Mouse (Mus musculus) stomach, postnatal 0 days (tissue): ENCODE results near the gene Srd5a2. TPM values are rescaled to one million over a fixed set of nuclear protein-coding genes. Genes with fewer than 3 reads are reported as not detected.
A peak's percentile ranks its signal among the peaks of the same experiment; 100 is the strongest.
"Not testable (repeated sequence)": the region's sequence is repeated elsewhere in the genome, so short reads cannot be mapped to it uniquely, and the experiment has no call there.

Experiments used
- ATAC-seq: fragments of 200-750 bp; cut with Nextera tagmentation; 2 replicates; pipeline ENCODE4 v1.8.0; 2017; ENCODE audit not compliant: low FRiP score, low TSS enrichment
- DNase-seq: peaks from one replicate; pipeline ENCODE4 v3.0.0-alpha.2; 2016; ENCODE audit warnings: low spot score
- H3K27ac ChIP-seq: fragments of 300-500 bp; sonication (generic); replicated peaks from 2 replicates; pipeline ENCODE4 v1.5.1; 2014; ENCODE audit warnings: mild to moderate bottlenecking, control low read depth
- H3K27me3 ChIP-seq: fragments of 300-500 bp; sonication (generic); 2 replicates; pipeline ENCODE4 v1.6.1; 2014; ENCODE audit warnings: low read length; ENCODE audit not compliant: control insufficient read depth, insufficient read depth
- H3K36me3 ChIP-seq: fragments of 300-500 bp; sonication (generic); 2 replicates; pipeline ENCODE4 v1.6.1; 2014; ENCODE audit warnings: low read length, mixed read lengths; ENCODE audit not compliant: control insufficient read depth, insufficient read depth
- H3K4me1 ChIP-seq: fragments of 300-500 bp; sonication (generic); replicated peaks from 2 replicates; pipeline ENCODE4 v1.6.1; 2014; ENCODE audit warnings: antibody characterized with exemption; ENCODE audit not compliant: control insufficient read depth, insufficient read depth
- H3K4me2 ChIP-seq: fragments of 300-500 bp; sonication (generic); replicated peaks from 2 replicates; pipeline ENCODE4 v1.6.1; 2014; ENCODE audit warnings: low read depth, mild to moderate bottlenecking, control low read depth, moderate library complexity
- H3K4me3 ChIP-seq: fragments of 300-500 bp; sonication (generic); 2 replicates; pipeline ENCODE4 v1.5.1; 2014; ENCODE audit warnings: low read depth, low read length, control low read depth
- H3K9ac ChIP-seq: fragments of 300-500 bp; sonication (generic); 2 replicates; pipeline ENCODE4 v1.6.1; 2014; ENCODE audit warnings: mild to moderate bottlenecking, low read length, control low read depth, mixed read lengths
- H3K9me3 ChIP-seq: fragments of 300-500 bp; sonication (generic); 2 replicates; pipeline ENCODE4 v1.6.1; 2016; ENCODE audit warnings: low read length; ENCODE audit not compliant: control insufficient read depth
- CTCF ChIP-seq: IDR thresholded peaks from 2 replicates; pipeline ENCODE4 v1.5.1; 2016; ENCODE audit warnings: antibody characterized with exemption, low read depth, mild to moderate bottlenecking, moderate library complexity
- EP300 ChIP-seq: optimal IDR thresholded peaks from 2 replicates; pipeline ENCODE3; 2016; ENCODE audit warnings: antibody characterized with exemption
- WGBS: fragments of 180-500 bp; shearing (Covaris S2); extraction: QIAGEN DNeasy Blood & Tissue Kit; methylation state at CpG from one replicate; pipeline ENCODE4 v1.1.7; 2014; 5-methylcytosine and 5-hydroxymethylcytosine counted together
- polyA plus RNA-seq: library from polyadenylated mRNA; unstranded; fragments of >200 nt; fragmentation: Nextera tagmentation; extraction: Ambion mirVana; gene quantifications from 2 replicates; pipeline ENCODE4 v1.2.1, GENCODE M21; 2015

Srd5a2 gene
- polyA plus RNA-seq, 1 experiment from 2014 or later: not detected

DNA sequence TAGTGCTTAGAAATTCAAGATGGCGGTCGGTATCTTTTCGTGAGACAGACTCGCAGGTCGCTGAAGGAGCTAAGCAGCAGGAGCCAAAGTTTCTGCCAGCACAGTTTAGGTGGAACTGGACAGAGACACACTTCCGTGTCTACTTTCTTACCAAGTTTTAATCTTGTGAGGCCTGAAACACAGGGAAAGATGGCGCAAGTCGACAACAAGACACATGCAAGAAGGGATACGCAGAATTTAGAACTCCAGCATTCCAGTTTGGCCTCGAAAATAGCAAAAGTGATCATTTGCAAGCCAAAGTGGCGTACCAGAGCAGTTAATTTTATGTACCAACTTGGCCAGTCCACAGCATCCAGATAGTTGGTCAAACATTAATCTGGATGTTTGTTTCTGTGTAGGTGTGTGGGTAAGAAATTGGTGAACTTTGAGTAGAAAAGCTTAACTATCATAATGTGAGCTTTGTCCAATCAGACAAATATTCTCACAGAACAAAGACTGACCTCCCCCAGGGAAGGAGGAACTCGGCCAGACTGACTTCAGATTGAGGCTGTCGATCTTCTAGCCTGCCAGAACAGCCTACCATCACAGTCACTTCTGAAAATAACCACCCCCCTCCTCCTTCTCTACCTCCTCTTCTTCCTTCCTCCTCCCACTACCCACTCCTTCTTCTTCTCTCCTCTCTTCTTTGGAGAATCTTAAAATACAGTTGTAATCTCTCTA lies 31.2 kb upstream of the Srd5a2 start:
- Histone ChIP-seq H3K4me2 (no peak overlapping the region), H3K36me3 (no peaks in the 10 kb centered on the region), H3K27ac (no peak overlapping the region), H3K9ac (no peak overlapping the region), H3K4me3 (no peak overlapping the region), H3K27me3 (no peaks in the 10 kb centered on the region), H3K9me3 (no peaks in the 10 kb centered on the region), H3K4me1 (no peaks in the 10 kb centered on the region)
- WGBS: 82% methylated on average over 13 of the region's 13 CpGs
- ATAC-seq (no peak), DNase-seq (no peak)
- TF ChIP-seq EP300: no peak
- TF ChIP-seq CTCF: no peak

DNA sequence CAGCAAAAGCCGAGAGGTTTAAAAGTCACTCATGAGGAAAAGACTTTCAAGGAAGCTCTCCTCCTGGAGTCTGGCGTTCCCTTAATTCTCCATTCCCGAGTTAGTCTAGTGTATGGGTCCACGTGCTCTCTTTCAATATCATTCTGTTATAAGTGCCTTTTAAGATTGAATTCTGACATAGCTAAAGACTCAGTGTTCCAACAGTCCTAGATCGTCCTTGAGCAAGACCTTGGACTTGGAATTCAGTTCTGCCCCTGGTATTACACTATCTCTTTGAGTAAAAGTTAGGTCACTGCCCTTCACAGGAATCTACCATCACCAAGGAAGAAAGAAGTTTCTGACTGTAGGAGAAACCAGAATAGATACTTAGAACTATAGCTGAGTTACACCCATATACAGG lies 25.4 kb upstream of the Srd5a2 start:
- WGBS: 84% methylated on average over 5 of the region's 5 CpGs
- not testable (repeated sequence) for H3K27me3 ChIP-seq, H3K4me3 ChIP-seq, H3K4me2 ChIP-seq, H3K9me3 ChIP-seq, DNase-seq, ATAC-seq, H3K9ac ChIP-seq, H3K27ac ChIP-seq, H3K36me3 ChIP-seq, H3K4me1 ChIP-seq

DNA sequence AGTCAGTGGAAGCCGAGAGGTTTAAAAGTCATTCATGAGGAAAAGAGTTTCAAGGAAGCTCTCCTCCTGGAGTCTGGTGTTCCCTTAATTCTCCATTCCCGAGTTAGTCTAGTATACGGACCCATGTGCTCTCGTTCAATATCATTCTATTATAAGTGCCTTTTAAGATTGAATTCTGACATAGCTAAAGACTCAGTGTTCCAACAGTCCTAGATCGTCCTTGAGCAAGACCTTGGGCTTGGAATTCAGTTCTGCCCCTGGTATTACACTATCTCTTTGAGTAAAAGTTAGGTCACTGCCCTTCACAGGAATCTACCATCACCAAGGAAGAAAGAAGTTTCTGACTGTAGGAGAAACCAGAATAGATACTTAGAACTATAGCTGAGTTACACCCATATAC lies 15.0 kb upstream of the Srd5a2 start:
- not testable (repeated sequence) for H3K9me3 ChIP-seq, H3K9ac ChIP-seq, H3K27ac ChIP-seq, H3K4me2 ChIP-seq, ATAC-seq, H3K4me1 ChIP-seq, H3K4me3 ChIP-seq, H3K27me3 ChIP-seq, H3K36me3 ChIP-seq, DNase-seq
- WGBS: 88% methylated on average over 5 of the region's 5 CpGs

DNA sequence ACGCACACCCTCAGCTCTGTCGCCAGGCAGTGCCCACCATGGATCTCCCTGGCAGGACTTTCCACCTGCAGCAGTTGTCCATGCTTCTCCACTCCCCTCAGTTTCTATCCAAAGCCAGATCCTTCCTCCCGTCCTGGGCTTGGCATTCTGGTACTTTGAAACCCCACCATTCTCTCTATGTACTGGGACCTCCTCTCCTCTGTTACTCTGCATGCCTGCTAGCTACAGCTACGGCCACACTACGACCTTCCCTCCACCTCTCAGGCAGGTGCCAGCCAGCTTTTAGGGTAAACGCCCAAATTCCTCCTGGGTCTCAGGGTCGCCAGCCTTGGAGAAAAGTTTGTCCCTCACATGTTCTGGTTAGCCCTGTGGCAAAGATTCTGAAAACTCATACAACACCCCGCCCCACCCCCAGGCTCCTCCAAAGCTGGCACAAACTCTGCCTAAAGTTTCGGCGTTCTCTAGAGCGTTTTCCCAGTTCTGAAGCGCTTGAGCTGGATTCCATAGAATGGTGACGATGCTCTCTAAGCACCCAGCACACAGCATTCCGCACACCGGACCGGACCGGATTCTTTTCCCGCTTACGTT lies 607 bp upstream of the Srd5a2 start:
- no peak overlapping the region for H3K27ac ChIP-seq
- no peak overlapping the region for H3K9ac ChIP-seq
- no peaks in the 10 kb centered on the region for H3K4me1 ChIP-seq
- 0 out of 2 replicates have a peak overlapping the region, but pooled peaks have one; percentile 1 for H3K4me3 ChIP-seq
- H3K9me3 ChIP-seq: no peaks in the 10 kb centered on the region
- WGBS: 3% methylated on average over 19 of the region's 19 CpGs
- H3K27me3 ChIP-seq: peaks cover 4% of the 10 kb centered on the region; the same call in 1 of the 2 replicates
- TF ChIP-seq CTCF: no peak
- no peak for TF ChIP-seq EP300
- H3K36me3 ChIP-seq: no peaks in the 10 kb centered on the region
- no peak for DNase-seq
- no peak overlapping the region for H3K4me2 ChIP-seq
- no peak for ATAC-seq

DNA sequence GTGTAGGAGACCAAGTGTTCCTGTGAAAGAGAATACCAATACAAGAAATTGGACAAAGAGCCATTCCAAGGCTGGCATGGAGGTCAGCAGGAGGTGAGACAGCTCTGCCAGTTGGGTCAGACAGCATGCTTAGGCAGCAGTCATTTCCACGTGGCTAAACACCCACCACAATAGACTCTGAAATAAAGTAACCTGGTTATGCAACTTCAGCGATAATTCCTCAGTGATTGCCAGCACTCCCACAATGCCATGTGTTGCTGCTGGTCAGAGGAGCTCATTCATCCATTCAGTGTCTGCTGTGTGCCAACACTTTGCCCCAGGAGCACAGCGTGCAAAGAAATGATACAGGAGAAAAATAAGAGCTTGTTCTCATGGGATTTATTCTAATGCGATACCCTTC lies 4.0 kb downstream of the Srd5a2 start:
- Histone ChIP-seq H3K36me3 (no peaks in the 10 kb centered on the region), H3K27ac (no peak overlapping the region), H3K4me2 (no peak overlapping the region), H3K27me3 (peaks cover 4% of the 10 kb centered on the region; the same call in 1 of the 2 replicates), H3K9me3 (no peaks in the 10 kb centered on the region), H3K9ac (no peak overlapping the region), H3K4me3 (no peak overlapping the region), H3K4me1 (no peaks in the 10 kb centered on the region)
- TF ChIP-seq EP300 (no peak), CTCF (no peak)
- WGBS: 58% methylated on average over 4 of the region's 4 CpGs
- no peak for ATAC-seq
- no peak for DNase-seq

DNA sequence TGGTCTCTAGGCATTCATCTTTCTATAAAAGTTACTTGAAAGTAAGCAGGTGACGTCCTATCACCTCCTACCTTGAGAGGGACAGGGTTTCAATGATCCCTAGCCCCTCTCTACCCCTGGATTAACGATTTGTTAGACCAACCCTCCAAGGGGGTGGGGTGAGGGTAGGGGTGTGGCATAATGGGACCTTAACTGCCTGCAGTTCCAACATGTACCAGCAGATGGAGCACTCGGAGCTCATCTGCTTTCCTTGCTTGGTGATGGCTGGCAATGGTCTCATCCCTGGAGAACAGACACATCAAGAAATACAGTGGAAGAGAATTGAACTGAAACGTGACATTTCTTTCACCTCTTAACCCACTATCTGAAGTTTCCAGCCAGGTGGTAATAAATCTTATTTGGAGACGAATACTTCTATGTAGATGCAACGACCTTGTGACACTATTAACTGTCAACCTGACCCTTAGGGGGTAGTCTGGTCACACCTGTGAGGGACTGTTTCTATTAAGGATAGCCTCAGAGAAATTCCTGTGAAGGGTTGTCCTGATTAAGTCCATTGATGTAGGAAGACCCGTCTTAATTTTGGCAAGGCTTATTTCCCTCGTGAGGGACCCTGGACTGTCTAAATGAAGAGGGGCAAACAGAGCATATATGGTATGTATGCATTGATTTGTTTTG lies 27.1 kb downstream of the Srd5a2 start:
- H3K9me3 ChIP-seq: no peaks in the 10 kb centered on the region
- no peaks in the 10 kb centered on the region for H3K27me3 ChIP-seq
- H3K27ac ChIP-seq: no peak overlapping the region
- peak overlapping the region; percentile 6; the same call in 1 of the 2 replicates for H3K4me2 ChIP-seq
- ATAC-seq (peak; percentile 74), DNase-seq (peak; percentile 81)
- TF ChIP-seq CTCF (peak; percentile 99), EP300 (no peak)
- H3K4me1 ChIP-seq: no peaks in the 10 kb centered on the region
- no peak overlapping the region for H3K9ac ChIP-seq
- no peaks in the 10 kb centered on the region for H3K36me3 ChIP-seq
- no peak overlapping the region for H3K4me3 ChIP-seq
- WGBS: 35% methylated on average over 8 of the region's 8 CpGs
